Mouse (Mus musculus): ENCODE measurements around the gene Slc1a7.

DNA sequence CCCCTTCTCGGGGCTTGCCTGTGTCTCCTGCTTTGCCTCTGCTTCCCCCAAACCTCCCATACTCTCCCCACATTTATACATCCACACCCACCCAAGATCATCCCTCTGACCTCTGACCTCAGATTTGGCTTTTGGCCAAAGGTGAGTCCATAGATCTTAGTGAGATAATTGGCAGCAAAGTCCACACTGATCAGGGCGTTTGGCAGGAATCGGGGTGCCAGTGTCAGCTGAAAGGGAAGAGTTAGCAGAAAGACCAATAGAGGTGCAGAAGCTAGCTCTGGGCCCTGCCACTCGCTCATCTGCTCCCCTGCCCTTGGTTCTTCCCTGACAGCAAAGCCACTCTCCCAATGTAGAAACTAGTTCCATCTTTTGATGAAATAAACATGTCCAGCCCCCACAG is 55.1 kb downstream of the Slc1a7 start:
- TF ChIP-seq POLR2AphosphoS2 (IDR thresholded peaks at IDR 0.05; ENCODE audit: insufficient read length, low read depth) (no peak), POLR2A (IDR thresholded peaks at IDR 0.05; ENCODE audit: insufficient read length, low read depth) (no peak), MAX (IDR thresholded peaks at IDR 0.05; ENCODE audit: low read depth) (no peak), TCF12 (IDR thresholded peaks at IDR 0.05; ENCODE audit: insufficient read depth, poor library complexity, severe bottlenecking) (no peak), MYOD1 (IDR thresholded peaks at IDR 0.05; ENCODE audit: control insufficient read depth in 1 of 3, insufficient read length in 2 of 3, low read depth in 2 of 3) (no peak), MYOG (IDR thresholded peaks at IDR 0.05; ENCODE audit: control insufficient read depth in 1 of 3, insufficient read depth in 1 of 3, insufficient read length in 2 of 3, low read depth in 2 of 3) (no peak), CEBPB (IDR thresholded peaks at IDR 0.05; ENCODE audit: insufficient read depth, poor library complexity, severe bottlenecking) (no peak), TCF3 (IDR thresholded peaks at IDR 0.05; ENCODE audit: insufficient read length, low read depth) (no peak), E2F4 (IDR thresholded peaks at IDR 0.05; ENCODE audit: insufficient read depth) (no peak), USF1 (IDR thresholded peaks at IDR 0.05; ENCODE audit: low read depth) (no peak), REST (IDR thresholded peaks at IDR 0.05; ENCODE audit: insufficient read depth, insufficient read length) (no peak)

All from myocyte (in vitro differentiated cells).